Mouse (Mus musculus) embryonic fibroblast, embryonic 13.5 days (primary cell): ENCODE measurements around the gene Tsx. TPM values are rescaled to one million over a fixed set of nuclear protein-coding genes. Genes with fewer than 3 reads are reported as not detected.
A peak's percentile ranks its signal among the peaks of the same experiment; 100 is the strongest.
"Not testable (repeated sequence)": the region's sequence is repeated elsewhere in the genome, so short reads cannot be mapped to it uniquely, and the experiment has no call there.

Experiments used
- H3K27ac ChIP-seq: 2 replicates; pipeline ENCODE4 v1.5.1; 2012; ENCODE audit warnings: low read length, control low read depth, inconsistent platforms; ENCODE audit not compliant: insufficient read depth
- H3K4me1 ChIP-seq: 2 replicates; pipeline ENCODE4 v1.6.1; 2011; ENCODE audit warnings: low read length; ENCODE audit not compliant: control insufficient read depth, insufficient read depth
- H3K4me3 ChIP-seq: 2 replicates; pipeline ENCODE4 v1.5.1; 2011; ENCODE audit warnings: mild to moderate bottlenecking, control low read depth, low read length; ENCODE audit not compliant: insufficient read depth
- CTCF ChIP-seq: IDR thresholded peaks from 2 replicates; pipeline ENCODE4 v1.5.1; 2011; ENCODE audit warnings: mild to moderate bottlenecking, control low read depth, low read length, moderate library complexity, borderline replicate concordance; ENCODE audit not compliant: insufficient read depth
- POLR2A ChIP-seq: IDR thresholded peaks from 2 replicates; pipeline ENCODE4 v1.6.1; 2011; ENCODE audit warnings: low read depth, mild to moderate bottlenecking, control low read depth, low read length, moderate library complexity
- polyA plus RNA-seq: library from polyadenylated mRNA; stranded (reverse); fragments of >200 nt; gene quantifications from 2 replicates; pipeline ENCODE4 v1.2.4, GENCODE M21; 2011; ENCODE audit warnings: low read depth; ENCODE audit not compliant: missing spikeins, insufficient read length

The Tsx gene
- polyA plus RNA-seq, 1 experiment, result not detected

DNA sequence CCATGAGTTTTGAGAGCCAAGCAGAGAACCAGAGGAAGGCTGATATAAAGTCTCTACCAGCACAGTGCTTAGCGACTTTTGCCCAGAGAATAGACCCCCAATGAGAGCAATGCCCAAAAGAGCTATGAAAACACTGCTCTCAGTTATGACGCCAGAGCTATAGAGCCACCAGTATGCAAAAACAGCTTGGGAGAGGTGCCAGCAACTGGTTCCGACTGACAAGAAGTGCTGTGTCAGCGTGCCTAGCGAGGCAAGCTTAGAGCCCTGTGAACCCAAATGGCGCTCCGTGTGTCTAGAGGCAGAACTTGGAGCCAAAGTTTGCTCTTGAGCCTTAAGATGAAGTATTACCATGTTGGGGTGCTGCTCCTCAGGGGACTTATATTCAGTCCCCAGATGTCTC lies 13.4 kb downstream of the Tsx start:
- TF ChIP-seq CTCF (no peak), POLR2A (no peak)
- Histone ChIP-seq H3K4me1 (no peaks in the 10 kb centered on the region), H3K4me3 (no peak overlapping the region), H3K27ac (no peak overlapping the region)

DNA sequence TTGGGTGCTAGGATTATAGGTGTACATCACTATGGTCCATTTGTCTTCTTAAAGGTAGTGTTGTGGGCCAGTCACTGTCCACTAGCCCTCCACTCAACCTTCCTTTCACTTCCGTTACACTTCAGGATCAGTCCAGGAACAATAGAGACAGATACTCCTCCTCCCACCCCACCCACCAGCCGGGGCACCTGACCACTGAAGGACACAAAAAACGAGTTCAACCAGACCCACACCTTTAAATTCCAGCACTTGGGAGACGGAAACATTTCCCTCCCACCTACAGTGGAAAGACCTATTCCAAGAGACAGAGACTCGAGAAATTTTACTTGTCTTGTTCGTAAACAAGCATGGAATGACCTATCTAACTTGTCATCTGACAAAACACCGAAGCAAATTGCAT lies 18.0 kb downstream of the Tsx start:
- H3K4me1 ChIP-seq, result no peaks in the 10 kb centered on the region
- H3K4me3 ChIP-seq, result no peak overlapping the region
- TF ChIP-seq POLR2A, result no peak
- TF ChIP-seq CTCF, result no peak
- H3K27ac ChIP-seq, result no peak overlapping the region

DNA sequence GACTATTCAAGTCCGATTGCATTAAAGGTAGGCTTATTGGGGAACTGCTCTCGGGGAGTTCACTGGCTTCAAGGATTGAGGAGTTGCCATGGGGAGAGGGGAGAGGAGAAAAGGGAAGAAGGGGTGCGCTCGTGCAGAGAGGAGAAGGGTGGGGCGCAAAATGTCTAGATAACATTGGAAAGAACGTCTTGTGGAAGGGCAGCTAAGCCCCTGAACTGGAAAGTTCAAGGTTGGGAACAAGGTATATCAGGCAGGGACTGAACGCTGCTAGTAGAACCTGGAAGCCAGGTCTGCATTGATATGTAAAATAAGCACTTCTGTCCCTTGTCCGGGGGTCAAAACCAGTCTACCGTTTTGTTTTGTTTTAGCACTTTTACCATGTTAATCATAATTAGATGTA lies 23.8 kb downstream of the Tsx start:
- H3K27ac ChIP-seq, result no peak overlapping the region
- TF ChIP-seq CTCF (no peak), POLR2A (no peak)
- H3K4me1 ChIP-seq, result no peaks in the 10 kb centered on the region
- no peak overlapping the region for H3K4me3 ChIP-seq

DNA sequence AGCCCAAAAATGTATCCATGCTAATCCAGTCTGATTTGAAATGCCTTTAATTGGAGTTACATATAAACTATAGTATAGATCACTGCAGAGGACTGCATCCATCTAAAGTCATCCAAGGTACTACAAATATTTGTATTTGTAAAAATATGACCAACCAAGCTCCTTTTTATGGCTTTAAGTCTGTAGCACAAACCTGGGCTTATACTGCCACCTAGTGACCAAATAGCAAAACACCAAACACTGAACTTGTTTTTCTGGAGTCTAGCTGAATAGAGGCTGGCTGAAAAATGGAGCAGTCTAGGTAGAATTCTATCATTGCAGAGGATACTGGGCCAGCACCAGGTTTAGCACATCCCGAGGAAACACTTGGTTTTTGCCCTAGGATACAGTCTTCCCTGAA lies 26.5 kb downstream of the Tsx start:
- H3K27ac ChIP-seq, result no peak overlapping the region
- H3K4me3 ChIP-seq, result no peak overlapping the region
- TF ChIP-seq CTCF (no peak), POLR2A (no peak)
- no peaks in the 10 kb centered on the region for H3K4me1 ChIP-seq

DNA sequence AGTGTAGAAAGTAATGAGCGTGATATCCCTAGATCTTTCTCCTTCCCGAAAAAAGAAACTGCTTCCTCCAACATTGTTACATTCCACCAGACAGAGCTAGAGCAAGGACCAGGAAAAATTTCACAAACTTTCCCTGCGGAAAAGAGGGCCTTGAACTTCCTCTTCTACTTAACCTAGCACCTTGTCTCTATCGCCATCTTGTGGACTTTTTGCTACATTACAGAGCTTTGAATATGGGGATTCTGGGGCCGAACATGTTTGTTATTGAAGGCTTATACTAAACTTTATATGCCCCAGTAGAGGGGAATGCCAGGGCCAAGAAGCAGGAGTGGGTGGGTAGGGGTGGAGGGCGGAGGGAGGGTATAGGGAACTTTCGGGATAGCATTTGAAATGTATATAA lies 29.5 kb downstream of the Tsx start:
- TF ChIP-seq CTCF (no peak), POLR2A (no peak)
- Histone ChIP-seq H3K4me3 (no peak overlapping the region), H3K4me1 (no peaks in the 10 kb centered on the region; the same call in 1 of the 2 replicates), H3K27ac (no peak overlapping the region)

DNA sequence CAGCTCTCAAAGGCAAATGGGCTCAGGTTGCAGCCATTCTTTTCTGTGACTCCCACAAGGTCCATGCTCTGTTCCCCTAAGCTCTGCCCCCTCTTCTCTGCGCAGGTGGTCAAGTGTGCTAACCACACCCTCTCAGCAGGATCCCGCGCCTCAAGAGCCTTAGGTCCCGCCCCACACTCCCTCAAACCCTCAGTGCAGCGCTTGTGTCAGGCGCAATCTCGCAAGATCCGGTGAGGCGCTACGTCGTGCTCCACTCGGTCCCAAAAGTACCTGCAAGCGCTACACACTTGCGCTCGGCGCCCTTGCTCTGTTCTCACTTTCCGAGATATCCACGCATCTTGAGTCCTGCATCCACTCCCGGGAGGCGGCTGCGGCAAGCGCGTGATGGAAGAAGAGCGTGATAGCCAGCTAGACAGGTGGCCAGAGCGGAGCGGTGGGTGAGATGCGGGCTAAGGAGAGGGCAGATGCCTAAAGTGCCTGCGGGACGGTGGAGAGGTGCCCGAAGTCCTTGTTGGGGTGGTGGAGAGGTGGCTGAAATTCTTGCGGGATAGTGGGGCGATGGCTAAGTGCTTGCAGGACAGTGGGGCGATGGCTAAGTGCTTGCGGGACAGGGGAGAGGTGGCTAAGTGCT lies 33.4 kb downstream of the Tsx start:
- Histone ChIP-seq H3K4me3 (peak overlapping the region; percentile 15), H3K27ac (no peak overlapping the region), H3K4me1 (no peaks in the 10 kb centered on the region; the same call in 1 of the 2 replicates)
- TF ChIP-seq POLR2A, result no peak
- no peak for TF ChIP-seq CTCF

DNA sequence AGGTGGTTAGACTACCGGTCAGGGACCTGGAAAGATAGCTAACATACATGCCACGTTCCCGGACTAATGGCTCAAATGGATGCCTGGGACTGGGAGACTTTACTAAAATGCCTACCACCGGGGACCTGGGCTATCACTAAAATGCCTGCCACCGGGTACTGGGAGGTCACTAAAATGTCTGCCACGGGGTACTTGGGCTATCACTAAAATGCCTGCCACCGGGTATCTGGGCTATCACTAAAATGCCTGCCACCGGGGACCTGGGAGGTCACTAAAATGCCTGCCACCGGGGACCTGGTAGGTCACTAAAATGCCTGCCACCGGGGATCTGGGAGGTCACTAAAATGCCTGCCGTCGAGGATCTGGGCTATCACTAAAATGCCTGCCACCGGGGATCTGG lies 34.2 kb downstream of the Tsx start:
- not testable (repeated sequence) for H3K4me1 ChIP-seq, H3K27ac ChIP-seq, H3K4me3 ChIP-seq

DNA sequence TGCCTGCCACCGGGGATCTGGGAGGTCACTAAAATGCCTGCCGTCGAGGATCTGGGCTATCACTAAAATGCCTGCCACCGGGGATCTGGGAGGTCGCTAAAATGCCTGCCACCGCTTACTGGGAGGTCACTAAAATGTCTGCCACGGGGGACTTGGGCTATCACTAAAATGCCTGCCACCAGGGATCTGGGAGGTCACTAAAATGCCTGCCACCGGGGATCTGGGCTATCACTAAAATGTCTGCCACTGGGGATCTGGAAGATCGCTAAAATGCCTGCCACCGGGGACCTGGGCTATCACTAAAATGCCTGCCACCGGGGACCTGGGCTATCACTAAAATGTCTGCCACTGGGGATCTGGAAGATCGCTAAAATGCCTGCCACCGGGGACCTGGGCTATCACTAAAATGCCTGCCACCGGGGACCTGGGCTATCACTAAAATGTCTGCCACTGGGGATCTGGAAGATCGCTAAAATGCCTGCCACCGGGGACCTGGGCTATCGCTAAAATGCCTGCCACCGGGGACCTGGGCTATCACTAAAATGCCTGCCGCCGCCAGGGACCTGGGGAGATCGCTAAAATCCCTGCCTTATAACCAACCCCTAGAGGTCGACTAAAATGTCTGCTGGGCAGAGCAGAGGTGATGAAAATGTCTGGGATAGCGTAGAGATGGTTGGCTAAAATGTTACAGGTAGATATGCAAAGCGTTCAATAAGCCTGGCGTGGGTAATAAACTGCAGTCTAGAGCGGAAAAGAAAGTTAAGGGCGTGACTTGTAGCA lies 34.9 kb downstream of the Tsx start:
- not testable (repeated sequence) for H3K27ac ChIP-seq, H3K4me3 ChIP-seq, H3K4me1 ChIP-seq

DNA sequence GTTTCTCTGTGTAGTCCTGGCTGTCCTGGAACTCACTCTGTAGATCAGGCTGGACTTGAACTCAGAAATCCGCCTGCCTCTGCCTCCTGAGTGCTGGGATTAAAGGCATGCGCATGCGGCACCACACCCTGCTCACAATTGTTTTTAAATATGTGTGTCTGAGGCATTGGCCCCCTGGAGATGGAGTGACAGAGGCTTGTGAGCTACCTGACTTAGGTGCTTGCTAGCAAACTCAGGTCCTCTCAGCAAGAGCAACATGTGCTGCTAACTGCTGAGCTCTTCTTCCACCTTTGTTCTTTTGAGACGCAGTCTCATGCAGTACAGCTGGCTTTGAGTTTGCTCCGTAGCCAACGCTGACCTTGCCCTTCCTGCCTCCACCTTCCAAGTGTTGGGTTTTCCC lies 38.5 kb downstream of the Tsx start:
- H3K4me1 ChIP-seq, result no peaks in the 10 kb centered on the region; the same call in 1 of the 2 replicates
- no peak overlapping the region for H3K4me3 ChIP-seq
- TF ChIP-seq CTCF (no peak), POLR2A (no peak)
- no peak overlapping the region for H3K27ac ChIP-seq

DNA sequence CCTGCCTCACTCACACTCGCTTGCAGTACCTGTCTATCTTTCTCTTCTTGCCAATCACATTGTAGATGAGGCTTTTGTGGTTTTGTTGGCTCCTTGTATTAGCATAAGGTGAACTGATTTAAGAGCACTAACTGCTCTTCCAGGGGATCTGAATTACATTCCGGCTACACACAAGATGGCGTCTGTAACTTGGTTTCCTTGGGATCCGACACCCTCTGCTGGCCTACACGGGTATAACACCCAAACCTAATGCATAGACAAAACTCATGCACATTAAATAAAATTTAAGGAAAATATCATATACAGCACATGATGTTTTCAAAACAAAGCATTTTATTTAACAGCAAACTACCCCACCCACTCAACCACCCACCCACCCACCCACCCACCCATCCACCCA lies 45.8 kb downstream of the Tsx start:
- H3K27ac ChIP-seq, result no peak overlapping the region
- H3K4me1 ChIP-seq, result no peaks in the 10 kb centered on the region
- TF ChIP-seq POLR2A (no peak), CTCF (no peak)
- no peak overlapping the region for H3K4me3 ChIP-seq
